Mouse (Mus musculus) thymus, postnatal 4 days (tissue): ENCODE data around the gene Xirp2.
"Not testable (repeated sequence)": the region's sequence is repeated elsewhere in the genome, so short reads cannot be mapped to it uniquely, and the experiment has no call there.

Source experiments
- DNase-seq: peaks from one replicate; pipeline ENCODE4 v3.0.0; 2021

Gene Xirp2

DNA sequence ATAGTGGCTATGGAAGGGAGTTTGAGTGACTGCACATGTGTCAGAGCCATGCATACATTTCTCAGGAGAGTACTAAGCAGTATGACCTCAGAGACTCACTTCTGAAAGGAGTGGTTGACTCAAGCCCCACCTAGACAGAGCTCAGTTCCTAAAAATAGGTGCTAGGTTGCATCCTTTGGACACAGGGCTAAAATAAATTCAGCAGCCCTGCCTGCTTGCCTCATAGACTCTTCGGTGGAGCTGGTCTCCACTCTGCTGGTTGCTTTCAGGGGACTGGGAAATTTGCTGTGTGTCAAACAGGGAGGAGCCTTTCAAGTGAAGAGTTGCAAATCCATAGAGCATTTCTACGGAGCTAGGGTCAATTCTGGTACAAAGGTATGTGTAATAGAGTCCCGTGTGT lies at the start of gene Xirp2:
Gene Xirp2, plus strand, starts transcription at position 223 of the 400 bp plus-strand sequence.
- no peak for DNase-seq

DNA sequence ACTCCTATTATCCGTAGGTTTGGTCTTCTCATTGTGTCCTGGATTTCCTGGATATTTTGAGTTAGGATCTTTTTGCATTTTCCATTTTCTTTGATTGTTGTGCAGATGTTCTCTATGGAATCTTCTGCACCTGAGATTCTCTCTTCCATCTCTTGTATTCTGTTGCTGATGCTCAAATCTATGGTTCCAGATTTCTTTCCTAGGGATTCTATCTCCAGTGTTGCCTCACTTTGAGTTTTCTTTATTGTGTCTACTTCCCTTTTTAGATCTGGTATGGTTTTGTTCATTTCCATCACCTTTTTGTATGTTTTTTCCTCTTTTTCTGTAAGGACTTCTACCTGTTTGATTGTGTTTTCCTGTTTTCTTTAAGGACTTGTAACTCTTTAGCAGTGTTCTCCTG lies 32.4 kb upstream of the Xirp2 start, which contains the start of gene Gm21830:
Gene Gm21830, plus strand, starts transcription at position 301 of the 400 bp plus-strand sequence.
- not testable (repeated sequence) for DNase-seq

DNA sequence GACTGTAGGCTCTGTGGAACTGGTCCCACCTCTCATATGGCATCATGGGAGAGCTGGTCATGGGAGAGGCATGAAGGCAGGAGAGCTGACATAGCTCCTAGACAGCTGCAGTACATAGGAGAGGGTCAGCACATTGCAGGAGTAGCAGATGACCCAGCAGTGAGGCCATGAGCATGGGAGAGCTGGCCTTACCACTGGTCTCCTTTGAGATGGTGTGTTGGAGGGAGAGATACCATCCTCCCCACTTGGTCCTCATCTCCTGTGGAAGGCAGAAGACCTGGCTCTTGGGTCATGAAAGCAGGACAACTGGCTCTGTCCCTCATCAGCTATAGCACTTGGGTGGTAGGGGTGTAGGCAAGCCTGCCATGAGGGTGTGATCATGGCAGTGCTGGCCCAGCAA lies 24.9 kb upstream of the Xirp2 start:
- DNase-seq = no peak

DNA sequence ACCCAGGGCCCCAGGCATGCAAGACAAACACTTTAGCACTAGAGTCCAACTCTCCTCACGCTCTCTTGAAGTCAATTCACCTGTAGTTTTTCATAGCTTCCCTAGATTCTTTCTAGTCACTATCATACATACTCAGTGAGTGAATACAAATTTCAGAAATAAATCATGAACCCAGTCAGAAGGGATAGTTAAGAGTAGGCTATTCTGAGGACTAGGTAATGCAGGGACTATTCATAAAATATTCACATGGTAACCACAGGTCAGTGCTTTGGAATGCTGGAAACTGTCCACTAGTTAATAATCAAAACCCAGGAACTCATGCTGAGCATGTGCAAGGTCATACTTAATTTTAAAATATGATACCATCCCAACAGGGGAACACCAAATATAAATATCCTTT lies 23.0 kb upstream of the Xirp2 start:
- no peak for DNase-seq

DNA sequence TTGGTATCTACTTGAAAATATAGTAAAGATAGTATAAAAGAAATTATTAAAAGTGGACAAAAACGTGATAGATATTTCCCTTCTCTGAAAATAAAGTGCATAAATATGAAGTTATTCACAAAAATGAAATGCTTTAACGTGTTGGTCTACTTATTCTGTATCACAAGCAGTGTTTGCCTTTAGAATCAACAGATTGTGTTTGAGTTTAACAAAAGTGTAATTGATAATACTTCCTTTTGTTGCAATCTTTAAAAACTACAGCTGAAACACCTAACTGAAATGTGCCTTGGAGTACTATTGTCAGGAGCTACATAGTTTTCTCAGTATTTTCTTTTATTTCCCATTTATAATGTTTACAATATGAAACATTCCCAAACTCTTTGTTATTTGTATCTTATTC lies 12.7 kb upstream of the Xirp2 start, which contains the start of gene Gm26727:
Gene Gm26727, minus strand, starts transcription at position 101 of the 400 bp plus-strand sequence.
- DNase-seq = no peak

DNA sequence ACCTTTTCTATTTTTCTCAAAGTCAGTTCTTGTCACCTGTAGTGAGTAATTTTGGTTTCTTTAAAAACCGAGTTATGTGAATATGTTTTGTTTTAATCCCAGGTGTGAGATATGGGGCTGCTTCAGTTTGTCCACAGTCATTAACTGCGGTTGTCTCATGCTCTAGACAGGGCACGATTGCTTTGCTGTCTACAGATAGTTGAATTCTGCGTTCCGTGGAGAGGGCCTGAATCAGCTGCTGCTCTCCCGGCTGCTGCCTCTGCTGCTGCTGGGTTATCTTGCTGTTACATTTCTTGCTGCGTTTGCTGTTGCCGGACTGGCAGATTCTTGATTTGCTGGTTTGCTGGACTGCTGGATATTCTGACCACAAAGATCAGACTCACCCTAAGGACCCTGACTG lies 7.5 kb upstream of the Xirp2 start:
- DNase-seq = no peak

DNA sequence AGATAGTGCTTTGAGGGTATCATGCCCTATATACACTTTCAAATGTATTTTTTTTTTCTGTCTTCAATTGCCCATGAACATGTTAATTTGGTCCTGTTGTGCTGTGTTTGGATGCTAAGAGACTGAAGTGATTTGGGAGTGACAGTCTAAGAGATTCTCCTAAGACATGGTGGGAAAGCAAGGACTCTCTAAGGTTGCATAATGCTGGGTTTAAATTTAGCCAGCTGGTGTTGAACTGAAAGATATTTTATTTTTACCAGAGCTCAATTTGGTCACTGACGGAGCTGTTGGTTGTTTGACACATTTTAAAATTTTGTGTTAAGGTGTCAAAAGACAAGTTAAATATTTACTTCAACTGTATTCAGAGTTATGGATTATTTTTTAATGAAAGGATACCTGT lies 970 bp downstream of the Xirp2 start:
- DNase-seq = no peak

DNA sequence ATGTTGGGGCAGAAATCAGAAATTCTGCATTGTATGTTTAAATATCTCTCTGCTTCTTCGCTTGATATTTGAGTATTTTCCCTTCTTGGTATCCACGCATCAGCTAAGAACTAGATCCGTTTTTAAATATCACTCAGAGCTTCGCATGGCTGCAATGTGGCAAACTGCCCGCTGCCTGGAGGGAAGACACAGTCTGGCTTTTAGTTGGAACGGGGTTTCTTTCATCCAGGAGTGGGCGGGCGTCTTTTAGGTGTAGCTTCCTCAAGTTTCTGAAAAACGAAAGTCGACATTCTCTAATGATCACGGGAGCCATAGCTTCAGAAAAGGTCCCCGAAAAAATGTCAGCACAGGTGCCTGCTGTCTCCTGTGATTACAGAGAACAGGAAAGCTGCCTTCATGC lies 1.4 kb downstream of the Xirp2 start:
- DNase-seq = no peak

DNA sequence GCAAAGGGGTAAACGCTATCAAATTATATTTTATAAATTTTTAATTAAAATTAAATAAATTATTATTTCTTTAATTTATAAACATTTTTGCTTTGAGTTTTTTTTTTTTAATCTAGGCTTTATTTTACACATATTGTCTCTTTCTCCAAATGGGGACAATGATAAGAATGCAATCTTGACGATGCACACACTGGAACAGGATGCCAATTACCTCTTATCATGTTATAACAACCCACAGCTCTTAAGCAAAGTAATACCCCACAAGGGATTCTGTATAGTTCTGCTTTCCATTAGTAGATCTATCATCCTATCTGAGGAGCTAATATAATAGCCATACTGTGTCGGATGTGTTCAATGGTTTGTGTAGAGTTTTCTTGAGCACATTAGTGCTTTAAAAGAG lies 15.1 kb downstream of the Xirp2 start:
- DNase-seq = no peak

DNA sequence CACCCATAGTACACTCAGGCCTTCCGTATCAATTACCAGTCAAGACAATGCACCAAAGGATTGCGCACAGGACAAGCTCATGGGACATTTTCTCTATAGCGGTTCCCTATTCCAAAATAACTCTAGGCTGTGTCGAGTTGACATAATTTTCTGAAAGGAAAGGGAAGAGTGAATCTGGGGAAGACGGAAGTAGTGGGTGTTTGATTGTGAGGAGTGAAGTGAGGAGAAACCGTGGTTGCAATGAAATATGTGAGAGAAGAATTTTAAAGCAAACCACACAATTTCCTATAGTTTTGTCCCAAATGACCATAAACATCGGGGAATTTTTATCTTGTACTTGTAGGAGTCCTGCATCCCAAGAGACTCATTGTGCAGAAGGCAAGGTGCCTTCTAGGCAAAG lies 21.2 kb downstream of the Xirp2 start:
- no peak for DNase-seq

DNA sequence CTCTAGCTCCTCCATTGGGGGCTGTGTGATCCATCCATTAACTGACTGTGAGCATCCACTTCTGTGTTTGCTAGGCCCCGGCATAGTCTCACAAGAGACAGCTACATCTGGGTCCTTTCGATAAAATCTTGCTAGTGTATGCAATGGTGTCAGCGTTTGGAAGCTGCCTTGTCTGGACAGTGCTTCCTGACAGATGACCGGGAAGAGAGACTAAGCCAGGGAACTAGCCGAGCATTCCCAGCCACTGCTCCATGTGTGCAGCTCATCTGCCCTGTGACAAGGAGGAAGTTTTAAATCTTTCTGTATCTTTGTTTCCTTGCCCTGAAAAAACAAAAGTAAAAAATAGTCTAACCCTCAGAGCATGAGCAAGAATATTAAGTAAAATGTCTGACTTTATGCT lies 24.2 kb downstream of the Xirp2 start:
- not testable (repeated sequence) for DNase-seq

DNA sequence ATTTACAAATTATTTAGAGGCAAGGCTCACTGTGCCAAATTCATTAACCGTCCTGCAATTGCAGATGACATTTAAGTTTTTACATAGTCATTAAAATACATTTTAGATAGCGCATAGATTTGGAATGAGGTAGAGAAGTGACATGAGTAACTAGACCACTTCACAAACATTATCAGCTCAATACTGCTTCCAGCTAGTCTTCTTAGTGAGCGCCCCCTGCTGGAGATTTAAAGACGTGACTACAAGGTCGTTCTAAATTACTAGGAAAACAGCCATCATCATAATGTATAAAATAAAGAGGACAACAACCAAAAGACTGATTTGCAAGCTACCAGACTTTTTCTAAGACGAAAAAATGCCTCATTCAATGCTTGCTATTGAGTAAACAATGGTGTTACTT lies 32.0 kb downstream of the Xirp2 start:
- peak; percentile 51 for DNase-seq

DNA sequence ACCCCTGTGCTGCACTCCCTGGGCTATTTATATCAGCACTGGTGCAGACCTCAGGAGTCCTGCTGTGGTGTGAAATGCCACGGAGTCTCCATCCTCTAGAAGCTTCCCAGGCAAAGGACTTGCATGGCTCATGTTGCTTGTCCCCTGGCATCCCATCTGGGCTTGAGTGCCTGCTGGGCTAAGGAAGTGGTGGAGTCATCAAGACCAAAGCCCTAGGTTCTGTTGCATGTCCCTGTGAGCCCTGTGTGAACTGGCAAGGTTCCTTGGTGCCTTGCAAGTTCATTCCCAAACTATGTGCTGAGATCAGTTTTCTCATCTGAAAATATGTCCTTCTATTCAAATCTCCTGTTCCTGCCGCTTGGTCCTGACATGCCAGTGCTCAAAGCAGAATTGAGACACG lies 35.2 kb downstream of the Xirp2 start:
- no peak for DNase-seq

DNA sequence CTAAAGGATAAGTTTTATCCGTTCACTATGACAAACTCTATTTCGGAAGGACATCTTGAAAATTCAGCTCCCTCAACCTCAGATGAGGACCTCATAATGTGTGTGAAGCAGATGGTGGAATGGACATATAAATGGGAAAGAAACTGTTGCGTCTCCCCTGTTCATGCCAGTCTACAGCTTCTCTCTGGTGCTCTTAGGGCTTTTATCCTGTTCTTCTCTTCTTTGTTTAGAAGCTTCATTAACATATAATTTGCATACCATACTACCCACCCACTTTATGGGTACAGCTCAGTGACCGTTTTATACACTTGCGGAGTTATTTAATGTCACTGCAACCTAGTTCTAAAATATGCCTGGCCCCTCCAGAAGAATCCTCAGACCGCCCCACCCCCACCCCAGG lies 40.9 kb downstream of the Xirp2 start:
- no peak for DNase-seq

DNA sequence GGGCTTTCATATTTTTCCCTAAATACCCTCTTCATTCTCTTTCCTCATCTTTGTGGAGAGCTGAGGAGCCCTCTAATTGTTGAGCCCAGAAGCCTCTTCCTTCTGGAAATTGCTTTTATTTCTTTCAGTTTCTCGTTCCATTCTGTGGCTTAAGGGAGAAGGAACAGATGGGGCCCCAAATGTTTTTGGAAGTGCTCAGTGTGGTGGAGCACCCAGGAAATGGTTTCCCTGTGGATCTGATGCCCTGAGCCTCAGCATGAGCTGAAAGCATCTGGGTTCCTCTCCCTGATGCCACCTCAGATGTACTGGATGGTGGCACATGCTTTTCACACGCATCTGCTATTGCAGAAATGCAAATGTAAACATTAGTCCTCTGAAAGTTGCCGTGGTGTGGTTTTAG lies 41.4 kb downstream of the Xirp2 start:
- DNase-seq = no peak

DNA sequence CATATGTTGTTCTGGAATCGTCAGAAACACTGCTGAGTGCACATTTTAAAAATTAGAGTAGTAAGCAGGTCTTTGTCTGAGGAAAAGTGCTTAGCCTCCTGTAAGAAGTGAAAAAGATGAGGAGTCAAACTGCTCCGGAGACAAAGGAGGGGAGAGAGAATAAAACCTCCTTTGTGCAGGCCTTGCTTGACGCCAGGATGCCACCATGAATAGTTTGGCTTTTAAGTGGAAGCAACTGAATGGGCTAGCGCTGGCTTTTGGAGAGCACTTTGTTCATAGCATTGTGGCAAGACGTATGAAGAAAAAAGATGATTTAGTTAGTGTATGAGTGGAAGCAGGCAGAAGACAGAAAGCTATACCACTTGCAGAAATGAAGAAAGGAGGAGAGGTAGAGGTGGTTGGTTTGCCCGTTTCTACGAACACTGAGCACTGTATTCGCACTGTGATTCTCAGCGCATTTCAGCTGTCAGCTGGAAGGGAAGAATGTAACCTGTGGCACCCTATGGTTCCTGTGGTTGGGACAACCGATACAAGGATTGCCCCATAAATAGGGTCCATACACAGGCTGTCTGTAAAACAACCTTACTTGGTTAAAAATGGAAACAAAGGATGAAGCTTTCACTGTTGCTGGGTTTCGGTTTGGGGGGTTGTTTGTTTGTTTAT lies 42.8 kb downstream of the Xirp2 start:
- DNase-seq = no peak

DNA sequence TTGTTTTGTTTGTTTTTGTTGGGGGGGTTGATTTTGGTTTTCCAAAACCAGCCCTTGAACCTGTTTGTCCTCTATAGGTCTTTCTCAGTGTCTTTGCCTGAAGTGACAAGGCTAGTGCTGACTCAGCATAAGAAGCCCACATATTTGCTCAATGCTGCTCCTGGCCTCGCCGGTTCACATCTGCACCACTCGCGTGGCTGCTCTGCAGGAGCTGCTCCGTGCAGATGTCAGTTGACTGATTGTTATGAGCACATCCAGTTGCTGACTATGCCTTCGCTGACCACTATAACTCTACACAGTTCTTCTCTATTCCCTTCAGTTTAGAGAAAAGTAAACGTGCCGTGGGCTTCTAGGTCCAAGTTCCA lies 43.3 kb downstream of the Xirp2 start:
- no peak for DNase-seq

DNA sequence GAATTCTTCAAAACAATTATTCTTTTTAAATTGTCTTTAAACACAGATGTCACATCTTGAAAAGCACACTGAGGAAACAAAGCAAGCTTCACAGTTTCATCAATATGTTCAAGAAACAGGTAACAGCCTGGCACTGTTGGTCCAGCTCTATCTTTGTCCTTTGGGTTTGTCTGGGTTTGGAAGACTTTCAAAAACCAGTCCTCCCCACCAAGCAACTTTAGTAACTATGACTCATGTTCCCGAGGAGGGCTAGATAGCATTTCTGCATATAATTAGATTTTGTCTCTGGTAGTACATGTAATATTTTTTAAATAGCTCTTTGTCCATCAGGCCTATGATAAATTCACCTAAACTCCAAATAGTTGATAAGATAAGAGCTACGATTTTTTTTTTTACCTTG lies 59.7 kb downstream of the Xirp2 start:
- DNase-seq = no peak

DNA sequence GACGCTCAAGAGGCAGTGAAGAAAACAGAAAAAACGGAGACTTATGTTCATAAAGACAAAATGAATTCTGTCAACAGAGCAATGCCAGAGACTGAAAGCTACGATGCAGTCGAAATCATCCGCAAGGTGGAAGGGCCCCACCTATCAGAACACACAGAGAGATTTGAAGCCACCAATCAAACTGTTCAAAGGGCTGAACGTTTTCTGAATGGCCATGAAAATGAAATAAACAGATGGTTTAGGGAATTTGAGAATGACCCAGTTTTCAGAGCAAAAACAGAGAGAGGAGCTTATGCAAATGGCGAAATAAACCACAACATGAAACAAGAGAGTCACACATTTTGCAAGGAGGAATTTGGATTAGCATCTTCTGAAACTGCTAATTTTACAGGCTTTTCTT lies 70.6 kb downstream of the Xirp2 start:
- no peak for DNase-seq

DNA sequence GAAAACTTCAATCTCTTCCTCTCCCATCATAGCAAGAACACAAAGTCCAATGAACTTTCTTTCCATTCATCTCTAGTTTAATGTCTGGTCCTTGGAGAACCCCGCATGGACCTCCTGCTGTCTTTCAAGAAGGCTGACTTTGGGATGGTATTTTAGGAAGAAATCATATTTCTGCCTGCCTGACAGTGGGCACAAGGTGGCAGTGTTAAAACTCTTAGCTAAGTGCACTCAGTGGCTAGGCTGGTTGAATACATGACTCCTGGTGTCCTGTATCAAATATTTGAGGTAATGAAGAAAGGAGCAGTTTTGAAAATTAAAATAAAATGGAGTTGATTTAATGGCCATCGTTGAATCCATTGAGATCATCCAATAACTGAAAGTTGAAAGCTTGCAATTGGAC lies 89.5 kb downstream of the Xirp2 start:
- DNase-seq = no peak

DNA sequence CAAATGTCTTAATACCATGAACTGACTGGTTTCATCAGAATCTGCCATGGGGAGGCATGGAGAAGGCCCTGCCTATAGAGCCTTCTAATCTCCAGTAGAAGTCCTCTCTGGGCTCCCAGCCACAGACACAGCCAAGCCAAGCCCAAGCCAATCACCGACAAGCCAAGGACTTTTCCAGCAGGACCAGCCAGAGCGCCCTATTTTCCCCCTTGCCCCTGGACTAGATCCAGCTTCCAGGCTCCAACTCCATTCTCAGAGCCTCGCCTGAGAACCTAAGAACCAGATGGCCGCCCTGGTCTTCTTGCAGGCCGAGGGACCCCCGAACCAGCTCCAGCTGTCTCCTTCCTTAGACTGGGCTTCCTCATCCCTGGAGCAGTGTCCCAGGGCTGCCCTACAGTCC lies 93.6 kb downstream of the Xirp2 start:
- no peak for DNase-seq

DNA sequence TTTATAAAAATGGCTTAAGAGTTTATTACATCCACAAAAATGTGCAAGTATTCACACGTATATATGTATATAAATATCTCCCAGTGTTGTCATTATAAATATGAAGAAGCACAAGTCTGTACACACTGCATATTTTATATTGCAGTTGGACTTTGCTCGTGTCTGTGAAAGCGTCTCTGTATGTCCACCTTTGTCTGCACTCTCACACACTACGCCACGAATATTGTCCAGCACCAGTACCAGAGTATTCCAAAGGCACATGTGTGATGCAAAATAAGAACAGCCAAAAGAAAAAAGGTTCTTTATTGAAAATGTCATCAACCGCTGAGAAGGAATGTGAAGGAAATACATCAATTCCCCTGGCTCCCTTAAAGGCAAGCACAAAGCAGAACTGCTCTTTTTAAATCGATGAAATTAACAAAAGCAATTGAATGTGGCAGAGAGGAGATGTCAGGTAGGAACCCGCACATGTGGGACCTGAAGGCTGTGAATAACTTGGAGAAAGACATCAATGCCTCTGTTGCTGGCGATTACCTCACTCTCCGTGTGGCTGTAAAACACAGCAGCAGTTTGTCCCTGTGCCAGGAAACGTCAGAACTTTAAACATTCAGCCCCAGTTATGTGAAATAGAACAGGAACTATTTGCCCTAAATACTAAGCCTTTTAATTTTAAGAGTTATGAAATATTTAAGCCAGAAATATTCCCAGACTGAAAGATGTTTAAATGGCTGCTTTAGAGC lies 96.3 kb downstream of the Xirp2 start:
- DNase-seq = no peak

DNA sequence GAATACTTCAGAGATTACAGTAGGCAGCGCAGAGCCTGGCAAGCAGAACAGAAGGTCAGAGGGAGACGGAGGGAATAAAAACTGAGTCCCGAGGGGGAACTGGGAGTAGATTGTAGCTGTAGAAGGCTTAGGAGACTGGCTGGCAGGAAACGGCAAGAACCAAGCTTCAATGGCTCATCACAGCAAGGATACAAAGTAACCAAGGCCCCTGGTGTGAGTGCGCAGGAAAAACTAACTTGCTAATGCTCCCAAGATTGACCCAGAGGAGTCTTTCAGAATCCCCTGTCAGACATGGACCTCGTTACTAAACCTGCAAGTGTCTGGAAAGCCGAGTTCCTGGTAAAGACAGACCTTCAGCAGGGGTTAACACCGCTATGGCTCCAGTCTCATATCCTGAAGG lies 98.6 kb downstream of the Xirp2 start:
- DNase-seq = no peak

DNA sequence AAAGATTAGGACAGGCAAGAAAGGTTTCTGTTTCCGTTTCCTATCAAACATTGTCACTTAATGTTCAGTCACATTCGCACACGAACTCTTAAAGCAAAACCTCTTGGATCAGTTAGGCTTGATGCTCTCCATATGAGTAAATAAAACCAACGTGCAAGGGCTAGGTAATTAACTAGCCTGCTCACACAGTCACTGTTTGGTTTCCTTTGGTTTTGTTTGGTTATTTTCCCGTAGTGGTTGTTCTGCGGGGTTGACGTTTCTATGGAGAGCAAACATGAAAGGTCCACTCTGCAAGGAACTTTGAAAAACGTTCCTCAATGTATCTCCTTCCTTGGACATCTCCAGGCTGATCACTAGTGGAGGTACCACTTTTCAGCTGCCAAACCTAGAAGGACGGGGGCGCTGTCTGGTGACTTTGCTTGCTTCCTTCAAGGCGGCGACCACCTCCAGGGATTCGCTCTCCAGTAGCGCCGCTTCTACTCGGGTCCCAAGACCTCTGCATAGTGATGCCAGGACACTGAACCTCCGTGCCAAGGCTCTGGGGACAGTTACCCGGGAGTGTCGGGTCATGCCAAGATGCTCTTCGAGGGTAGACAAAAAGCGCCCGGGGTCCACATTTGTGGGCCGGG lies 119.2 kb downstream of the Xirp2 start:
- peak; percentile 7 for DNase-seq
